Mouse (Mus musculus): Measurements from ENCODE around the gene Dnpep.
A peak's percentile ranks its signal among the peaks of the same experiment; 100 is the strongest.

Dnpep gene

DNA sequence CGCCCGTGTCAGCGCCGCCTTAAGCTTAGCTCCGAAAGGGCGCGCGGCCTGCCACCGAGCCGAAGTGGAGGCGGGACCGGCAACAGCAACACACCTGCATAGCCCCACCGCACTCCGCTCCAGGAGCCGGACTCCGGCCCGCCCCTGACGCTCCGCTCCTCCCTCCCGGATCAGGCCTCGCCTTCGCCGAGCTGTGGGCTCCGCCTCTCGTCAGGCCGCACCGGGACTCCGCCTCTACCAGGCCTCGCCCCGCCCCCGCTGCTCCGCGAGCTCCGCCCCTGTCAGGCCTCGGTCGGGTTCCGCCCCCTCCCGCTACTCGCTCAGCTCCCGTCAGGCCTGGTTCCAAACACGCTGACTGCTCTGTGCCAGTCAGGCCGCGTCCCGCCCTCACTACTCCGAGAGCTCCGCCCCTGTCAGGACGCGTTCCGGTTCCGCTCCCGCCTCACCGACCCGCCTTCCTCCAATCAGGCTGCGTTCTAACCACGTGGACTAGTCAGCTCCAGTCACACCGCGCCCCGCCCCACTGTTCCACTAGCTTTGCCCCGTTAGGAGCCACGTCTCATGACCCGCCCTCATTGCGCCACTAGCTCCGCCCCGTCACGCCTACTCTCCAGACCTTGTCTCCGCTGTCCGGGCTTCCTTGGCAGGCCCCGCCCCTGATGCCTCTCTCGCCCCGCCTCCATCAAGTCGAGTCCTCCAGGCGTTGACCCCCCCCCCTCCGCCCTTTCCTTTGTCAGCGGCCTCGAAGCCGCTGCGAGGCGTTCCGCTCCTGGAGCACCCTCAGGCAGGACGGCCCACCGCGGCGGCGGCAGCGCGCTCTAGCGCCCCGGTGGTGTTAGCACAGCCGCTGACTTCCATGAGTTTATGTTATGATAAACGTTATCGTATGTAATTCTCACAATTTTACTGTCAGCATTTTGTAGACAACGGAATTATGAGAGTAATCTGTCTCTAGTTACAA lies at the start of gene Dnpep:
TSS of gene Dnpep (minus strand) at position 750 of the 961 bp plus-strand sequence.
- DNase-seq (ENCODE audit: low spot score in 2 of 2): peak; percentile 100

DNA sequence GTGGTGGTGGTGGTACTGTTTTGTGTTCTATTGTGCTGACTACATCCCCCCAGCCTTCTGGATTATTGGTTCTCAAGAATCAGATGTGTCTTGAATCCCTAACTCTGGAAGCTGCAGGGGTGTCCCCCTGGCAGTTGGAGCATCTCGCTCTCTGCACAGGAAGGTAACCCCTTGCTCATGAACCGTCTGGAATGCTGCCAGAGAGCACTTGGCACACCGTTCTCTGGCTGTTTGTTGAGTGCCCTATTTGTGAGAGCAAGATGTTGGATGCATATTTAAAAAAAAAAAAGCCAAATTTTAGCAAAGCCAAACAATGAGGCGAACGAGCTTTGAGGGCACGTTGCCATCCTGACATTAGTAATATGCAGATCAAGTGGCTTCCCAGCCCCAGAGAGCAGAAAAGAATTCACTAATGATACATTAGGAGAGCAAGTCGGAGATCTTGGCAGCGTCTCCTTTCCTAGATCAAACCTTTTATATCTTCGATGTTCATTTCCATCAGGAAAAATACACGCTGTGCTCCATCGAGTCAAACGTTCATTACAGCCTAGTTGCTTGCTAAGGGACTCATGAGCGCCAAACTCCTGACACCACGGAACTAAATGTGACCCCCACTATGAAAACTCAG lies 47.8 kb upstream of the Dnpep start:
- no peak for DNase-seq (ENCODE audit: low spot score in 2 of 2)

DNA sequence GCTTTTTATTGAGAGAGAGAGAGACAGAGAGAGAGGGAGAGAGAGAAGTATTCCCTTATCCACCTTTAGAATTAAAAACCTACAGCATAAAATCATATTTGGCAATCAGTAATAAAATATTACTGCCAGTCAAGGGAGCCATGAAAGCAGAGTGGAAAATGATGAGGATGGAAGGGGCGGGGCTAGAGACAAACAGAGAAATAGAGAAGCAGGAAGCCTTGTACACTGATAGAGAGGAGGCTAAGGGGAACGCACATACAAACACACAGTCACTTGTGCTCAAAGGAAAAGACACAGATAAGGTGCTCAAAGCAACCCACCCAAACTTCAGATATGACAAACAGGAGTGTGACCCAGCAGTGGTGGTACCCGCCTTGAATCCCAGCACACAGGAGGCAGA lies 46.1 kb upstream of the Dnpep start:
- no peak for DNase-seq (ENCODE audit: low spot score in 2 of 2)

DNA sequence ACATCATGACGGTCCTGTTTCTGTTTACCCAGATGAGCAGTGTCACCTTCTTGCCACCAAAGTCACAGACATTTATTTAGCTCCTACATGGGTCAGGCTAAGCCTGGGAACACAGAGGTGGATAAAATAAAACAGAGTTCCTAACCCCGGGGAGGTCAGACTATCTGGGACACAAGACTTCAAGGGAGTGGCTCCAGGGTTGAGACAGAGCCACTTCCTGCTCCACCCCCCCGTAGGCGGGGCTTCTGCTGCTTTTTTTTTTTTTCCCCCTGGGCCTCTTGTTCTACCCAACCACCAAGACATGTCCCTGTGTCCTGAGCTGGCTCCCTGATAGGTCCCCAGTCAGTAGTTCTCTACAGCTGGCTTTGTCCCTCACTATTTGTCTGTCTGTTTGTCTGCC lies 44.0 kb upstream of the Dnpep start:
- no peak for DNase-seq (ENCODE audit: low spot score in 2 of 2)

DNA sequence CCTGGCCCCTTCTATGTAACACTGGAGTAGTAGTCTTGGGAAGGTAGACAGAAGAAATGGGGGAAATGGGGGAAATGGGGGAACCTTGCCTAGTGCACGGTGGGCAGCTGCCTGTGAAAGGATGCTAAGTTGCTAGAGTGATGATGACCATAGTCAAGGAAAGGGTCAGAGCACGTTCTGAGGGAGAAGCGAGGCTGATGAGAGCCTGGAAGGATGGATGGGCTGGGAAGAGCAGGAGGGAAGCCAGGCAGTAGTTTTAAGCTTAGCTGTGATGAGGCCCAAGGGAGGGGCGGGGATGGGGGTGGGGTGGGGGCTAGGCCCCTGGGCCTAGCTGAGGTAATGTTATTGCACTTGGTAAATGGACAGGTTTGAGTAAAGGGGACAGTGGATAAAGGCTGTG lies 43.3 kb upstream of the Dnpep start:
- DNase-seq (ENCODE audit: low spot score in 2 of 2): no peak

DNA sequence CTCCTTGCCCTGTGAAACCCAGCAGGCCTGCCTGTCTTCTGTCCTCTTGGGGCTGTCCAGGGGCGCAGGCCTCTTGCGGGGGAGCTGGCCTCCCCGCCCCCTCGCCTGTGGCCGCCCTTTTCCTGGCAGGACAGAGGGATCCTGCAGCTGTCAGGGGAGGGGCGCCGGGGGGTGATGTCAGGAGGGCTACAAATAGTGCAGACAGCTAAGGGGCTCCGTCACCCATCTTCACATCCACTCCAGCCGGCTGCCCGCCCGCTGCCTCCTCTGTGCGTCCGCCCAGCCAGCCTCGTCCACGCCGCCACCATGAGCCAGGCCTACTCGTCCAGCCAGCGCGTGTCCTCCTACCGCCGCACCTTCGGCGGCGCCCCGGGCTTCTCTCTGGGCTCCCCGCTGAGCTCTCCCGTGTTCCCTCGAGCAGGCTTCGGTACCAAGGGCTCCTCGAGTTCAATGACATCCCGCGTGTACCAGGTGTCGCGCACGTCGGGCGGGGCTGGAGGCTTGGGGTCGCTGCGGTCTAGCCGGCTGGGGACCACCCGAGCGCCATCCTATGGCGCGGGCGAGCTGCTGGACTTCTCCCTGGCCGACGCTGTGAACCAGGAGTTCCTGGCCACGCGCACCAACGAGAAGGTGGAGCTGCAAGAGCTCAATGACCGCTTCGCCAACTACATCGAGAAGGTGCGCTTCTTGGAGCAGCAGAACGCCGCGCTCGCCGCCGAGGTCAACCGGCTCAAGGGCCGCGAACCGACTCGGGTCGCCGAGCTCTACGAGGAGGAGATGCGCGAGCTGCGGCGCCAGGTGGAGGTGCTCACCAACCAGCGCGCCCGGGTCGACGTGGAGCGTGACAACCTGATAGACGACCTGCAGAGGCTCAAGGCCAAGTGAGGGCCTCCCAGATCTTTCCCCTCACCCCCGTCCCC lies 42.6 kb upstream of the Dnpep start, which contains the start of gene Des:
TSS of gene Des (plus strand) at position 218 of the 920 bp plus-strand sequence.
- no peak for DNase-seq (ENCODE audit: low spot score in 2 of 2)

DNA sequence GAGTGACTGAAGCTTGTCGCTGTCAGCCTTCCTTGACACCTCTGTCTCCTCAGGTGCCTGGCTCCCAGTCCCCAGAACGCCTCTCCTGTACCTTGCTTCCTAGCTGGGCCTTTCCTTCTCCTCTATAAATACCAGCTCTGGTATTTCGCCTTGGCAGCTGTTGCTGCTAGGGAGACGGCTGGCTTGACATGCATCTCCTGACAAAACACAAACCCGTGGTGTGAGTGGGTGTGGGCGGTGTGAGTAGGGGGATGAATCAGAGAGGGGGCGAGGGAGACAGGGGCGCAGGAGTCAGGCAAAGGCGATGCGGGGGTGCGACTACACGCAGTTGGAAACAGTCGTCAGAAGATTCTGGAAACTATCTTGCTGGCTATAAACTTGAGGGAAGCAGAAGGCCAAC lies 41.6 kb upstream of the Dnpep start:
- DNase-seq (ENCODE audit: low spot score in 2 of 2): no peak

DNA sequence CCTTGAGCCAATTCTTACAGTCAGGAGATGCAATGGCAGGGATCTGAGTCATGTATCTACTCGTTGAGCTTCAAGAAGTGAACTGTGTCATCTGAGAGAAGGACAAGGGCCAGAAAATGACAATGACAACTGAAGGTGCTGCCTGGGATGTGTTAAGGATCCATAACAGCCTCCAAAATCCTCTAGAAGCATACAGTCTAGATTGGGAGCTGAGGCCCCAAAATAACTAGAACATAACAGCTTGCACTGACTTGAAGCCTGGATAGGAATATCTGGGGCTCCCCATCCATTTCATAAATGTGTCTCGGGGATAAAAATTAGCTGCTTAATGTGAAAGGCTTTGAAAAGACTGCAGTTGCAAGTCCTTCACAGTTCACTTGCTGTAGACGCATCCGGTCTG lies 40.2 kb upstream of the Dnpep start:
- DNase-seq (ENCODE audit: low spot score in 2 of 2): no peak

DNA sequence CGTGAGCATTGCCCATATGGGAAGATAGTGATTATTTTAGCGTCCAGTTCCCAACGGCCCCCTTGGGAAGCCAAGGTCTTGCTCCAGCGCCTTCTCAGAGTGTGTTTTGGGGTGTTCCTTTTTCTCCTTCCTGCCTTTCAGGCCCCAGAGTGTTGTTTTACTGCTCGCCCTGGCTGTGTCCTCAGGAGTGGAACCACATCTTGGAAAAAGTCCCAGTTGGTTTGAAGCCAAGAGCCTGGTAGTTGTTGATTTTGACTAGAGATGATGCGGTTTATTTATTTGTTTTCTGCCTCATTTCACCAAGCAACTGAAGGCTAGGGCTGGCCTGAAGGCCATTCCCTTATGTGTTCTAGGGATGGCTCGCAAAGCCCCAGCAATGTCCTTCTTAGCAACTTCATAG lies 39.5 kb upstream of the Dnpep start:
- no peak for DNase-seq (ENCODE audit: low spot score in 2 of 2)

DNA sequence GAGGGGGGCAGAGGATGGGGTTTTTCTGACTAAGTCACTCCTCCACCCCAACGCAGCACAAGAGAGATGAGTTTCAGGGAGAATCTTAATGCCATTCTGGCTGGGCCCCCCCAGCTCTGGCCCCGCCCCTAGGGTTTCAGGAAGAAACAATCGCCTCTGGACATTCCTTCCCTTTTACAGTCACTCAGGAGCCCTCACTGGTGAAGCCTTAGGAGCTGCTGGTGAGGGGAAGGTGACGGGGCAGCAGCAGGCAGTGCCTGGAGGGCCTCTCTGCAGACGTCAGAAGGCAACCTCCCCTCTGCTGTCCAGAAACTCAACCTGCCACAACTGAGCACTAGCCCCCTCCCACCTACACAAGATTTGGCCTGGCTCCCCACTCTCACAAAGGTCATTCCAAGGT lies 31.5 kb upstream of the Dnpep start:
- no peak for DNase-seq (ENCODE audit: low spot score in 2 of 2)

DNA sequence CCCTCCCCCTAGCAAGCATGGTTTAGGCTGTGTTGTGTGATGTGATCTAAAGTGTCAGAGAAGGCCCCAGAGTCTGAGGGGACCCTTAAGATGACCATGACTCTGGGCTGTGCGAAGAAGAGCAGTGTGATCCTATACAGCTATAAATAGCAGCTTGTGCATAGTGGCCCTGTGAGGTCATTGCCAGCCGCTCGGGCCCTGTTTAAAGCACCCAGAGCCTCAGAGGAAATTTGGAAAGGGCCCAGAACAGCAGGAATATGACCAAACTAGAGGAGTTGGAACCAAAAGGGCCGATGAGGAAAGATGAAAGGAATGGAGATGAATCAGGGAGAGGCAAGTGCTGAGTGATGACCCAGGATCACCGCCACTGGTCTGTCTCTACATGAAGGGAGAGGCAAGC lies 29.5 kb upstream of the Dnpep start:
- no peak for DNase-seq (ENCODE audit: low spot score in 2 of 2)

DNA sequence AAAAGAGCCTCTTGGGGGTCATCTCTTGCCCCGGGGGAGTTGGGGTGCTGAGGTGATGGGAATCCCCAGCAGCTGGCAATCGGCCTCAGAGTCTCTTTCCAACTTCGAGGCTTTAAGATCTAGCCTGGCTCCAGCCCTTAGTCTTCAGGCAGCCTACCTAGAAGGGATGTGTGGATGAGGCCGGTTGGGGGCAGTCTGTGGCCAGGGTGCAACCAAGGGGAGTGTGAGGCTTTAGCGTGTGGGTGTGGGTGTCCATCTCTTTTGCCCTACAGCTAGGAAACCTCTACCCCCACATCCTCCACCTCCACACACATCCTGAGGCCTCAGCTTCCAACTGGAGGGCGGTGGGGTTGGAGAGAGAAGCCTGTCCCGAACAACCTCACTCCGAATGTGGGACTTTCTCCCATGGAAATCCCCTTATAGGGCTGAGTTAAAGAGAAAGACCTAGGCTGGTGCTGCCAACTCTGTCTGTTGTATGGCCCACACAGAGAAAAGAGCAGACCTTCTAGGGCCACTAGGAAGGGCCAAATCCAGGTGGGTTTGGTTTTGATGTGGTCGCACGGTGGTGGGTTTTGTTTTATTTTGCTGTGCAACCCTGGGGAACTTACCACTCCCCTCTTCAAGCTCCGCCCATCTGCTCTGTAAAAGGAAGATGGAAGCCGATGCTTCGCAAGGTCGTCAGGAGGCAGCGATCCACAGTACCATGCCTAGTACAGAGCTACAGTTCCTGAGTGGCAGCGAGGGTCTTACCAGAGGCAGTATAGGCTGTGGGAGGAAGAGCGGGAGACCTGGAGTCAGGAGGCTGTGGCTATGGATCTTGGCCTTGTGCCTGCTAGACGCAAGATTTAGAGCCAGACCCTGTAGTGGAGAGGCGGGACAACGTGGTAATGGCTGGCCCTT lies 27.5 kb upstream of the Dnpep start:
- no peak for DNase-seq (ENCODE audit: low spot score in 2 of 2)

DNA sequence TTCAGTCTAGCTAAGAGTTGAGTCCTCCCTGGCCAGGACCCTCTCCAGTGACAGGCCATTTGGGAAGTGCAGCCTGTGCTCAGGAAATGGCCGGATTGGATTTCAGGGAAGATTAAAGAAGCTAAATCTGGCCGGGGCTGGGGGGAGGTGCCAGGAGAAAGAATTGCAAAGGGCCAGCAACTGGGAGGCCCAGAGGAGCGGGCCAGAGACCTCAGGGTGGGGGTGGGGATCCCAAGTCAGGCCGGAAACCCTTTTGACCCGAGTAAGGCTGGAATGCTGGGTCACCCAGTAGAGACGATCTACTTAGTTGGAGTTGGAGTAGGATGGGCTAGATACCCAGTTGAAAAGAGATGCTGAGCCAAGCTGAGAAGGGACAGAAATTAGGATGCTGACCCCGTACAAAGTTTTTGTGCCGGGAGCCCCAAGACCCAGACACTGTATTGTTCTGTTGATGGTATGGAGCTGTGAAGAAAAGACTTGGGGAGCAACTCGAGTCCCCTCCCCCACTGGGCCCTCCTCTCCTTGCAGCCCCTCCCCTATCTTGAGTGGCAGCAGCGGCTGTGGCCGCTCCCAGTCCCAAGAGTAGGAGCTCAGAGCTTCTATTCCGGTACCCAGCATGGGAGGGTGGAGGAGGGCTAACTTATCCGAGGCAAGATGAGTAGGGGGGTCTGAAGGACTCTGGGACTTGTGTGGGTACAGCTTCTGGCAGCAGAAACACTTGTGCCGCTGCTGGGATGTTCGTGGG lies 26.7 kb upstream of the Dnpep start:
- DNase-seq (ENCODE audit: low spot score in 2 of 2): no peak

DNA sequence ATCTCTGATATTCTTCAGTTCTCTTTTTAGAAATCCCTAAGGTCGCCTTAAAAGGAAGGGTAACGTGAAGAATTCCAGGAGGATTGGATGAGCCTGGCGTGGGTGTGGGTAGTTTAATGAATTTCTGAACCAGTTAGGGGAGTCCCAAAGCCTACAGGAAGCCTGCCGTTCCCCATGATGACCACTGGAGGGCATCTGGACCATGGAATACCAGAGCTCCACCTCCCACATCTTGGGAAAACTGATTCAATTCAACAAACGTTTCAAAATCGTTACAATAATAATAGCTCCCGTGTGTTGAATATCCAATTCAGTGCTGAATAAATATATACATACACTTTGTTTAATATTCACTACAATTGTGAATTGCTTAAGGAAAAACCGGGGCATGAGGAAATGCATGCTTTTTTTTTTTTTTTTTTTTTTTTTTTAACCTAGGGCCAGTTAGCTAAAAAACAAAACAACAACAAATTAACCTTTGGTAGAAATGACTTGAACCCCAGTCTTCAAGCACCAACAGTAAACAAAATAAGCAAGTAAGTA lies 25.2 kb upstream of the Dnpep start:
- peak in 1 of 2 experiments; percentile 25 for DNase-seq (ENCODE audit: low spot score in 2 of 2)

DNA sequence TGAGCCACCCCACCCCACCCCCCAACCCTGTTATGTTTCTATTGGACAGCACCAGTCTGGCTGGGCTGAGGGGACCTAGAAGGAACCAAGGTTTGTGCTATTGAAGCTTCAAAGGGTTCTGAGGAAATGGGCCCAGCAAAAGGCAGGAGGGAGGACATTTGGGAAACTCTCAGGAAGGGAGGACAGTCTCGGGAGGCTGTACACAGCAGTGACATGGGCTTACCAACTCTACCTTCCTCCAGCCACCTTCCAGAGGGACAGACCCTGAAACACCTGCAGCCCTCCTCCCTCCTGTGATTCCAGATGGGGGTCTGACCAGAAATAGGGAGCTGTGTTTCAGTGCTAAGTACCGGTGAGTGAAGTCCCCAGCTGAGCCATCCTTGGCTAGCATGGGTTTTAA lies 22.7 kb upstream of the Dnpep start:
- no peak for DNase-seq (ENCODE audit: low spot score in 2 of 2)

DNA sequence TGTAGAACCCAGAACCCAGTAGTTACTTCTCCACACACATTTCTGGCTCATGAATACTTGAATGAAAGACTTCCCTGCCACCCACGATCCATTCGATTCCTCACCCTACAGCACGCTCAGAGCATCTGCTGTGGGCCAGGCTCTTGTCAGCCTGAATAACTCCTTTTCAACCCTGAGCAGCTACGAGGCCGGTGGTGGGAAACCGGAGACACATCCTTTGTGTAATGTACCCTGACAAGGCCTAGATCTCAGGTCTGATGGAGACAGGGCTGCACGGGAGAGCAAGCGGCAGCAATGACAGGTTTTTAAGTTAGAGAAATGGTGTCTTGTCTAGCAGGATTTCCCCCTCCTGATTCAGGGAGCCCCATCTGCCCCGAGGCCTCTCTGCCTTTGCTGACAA lies 21.5 kb upstream of the Dnpep start:
- DNase-seq (ENCODE audit: low spot score in 2 of 2): no peak

DNA sequence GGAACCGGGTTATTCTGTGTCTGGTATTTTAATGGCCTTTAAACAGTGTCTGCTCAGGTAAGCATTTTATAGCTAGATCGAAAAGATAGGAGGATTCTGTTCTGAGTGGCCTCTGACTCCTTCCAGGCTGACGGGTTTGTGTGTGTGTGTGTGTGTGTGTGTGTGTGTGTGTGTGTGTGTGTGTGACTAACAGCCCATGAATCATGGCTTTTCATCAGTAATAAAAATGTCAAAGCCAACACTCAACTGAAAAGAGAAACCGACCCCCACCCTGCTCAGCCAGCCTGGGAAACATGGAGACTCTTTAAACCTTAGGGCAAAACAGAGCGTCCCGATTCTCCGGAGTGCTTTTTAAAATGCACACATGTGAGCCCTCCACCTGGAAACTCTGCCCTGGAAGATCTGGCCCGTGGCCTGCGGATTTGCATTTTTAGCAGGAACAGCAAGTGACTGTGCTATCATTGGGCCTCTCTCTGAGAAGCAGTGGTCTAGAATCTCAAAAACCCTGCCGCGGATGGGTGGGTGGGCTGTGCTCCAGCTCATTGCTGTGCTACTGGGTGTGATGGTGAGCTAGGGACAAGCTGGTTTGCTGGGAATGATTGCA lies 20.4 kb upstream of the Dnpep start:
- no peak for DNase-seq (ENCODE audit: low spot score in 2 of 2)

DNA sequence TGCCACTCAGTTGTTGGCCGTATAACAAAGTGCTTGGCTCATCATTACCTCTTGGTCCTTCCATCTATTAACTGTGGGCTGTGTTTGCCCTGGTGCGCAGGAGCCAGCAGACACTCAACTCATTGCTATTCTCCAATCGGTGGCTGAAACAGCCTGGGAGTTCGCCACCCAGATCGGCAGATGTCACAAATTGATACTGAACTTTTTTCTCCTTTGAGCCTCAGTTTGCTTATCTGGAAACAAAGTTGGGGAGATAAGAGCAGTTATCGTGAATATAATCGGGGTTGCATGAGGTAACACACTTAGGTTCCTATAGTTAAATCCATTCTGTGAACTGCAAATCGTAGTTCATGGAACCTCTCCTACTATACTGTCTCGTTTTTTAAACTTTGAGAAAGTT lies 19.3 kb upstream of the Dnpep start:
- DNase-seq (ENCODE audit: low spot score in 2 of 2): no peak

DNA sequence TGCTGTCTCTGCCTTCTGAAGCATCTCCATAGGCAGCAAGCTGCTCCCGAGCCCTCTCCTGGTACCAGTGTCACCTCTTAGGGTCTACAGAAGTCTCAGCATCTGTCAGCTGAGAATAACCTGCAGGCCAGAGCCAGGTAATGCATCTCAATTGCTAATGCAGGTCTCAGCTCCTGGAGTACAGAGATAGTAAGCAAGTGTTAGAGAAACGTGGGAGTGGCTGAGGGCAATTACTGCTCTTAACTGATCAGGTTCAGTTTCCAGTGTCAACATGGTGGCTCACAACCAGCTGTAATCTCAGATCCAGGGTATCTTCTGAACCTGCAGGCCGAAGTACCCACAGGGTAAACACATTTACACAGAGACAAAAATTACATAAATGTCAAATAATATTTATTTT lies 18.7 kb upstream of the Dnpep start:
- no peak for DNase-seq (ENCODE audit: low spot score in 2 of 2)

DNA sequence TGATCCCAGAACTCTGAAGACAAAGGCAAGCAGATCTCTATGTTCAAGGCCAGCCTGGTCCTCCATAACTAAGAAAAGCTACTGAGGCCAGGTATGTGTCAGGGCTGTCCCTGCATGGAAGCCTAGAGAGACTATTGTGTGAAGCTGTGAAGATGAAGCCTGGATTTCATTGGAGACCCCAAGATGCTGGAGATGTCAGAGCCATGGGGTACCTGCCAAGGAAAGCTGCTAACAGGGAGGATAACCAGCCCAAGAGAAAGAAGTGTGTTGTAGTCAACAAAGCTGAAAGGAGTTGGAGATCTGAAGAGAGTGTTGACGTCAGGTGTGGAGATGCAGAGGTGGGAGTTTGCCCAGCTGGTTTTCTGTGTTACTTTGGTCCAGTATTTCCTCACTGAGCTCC lies 13.5 kb upstream of the Dnpep start:
- no peak for DNase-seq (ENCODE audit: low spot score in 2 of 2)

Data from thymus, postnatal 10 days (tissue).